Mouse (Mus musculus) intestine, embryonic 16.5 days (tissue): ENCODE measurements at regions not wholly inside any gene's neighbourhood (a gene's known extent, or its start where the extent isn't known, plus 50 kb on each side); places are given as distances from the start of the nearest gene placed in this dataset.

Experiments
- ATAC-seq: fragments of 200-750 bp; cut with Nextera tagmentation; 2 replicates; pipeline ENCODE4 v1.8.0; 2017; ENCODE audit warnings: moderate TSS enrichment, moderate library complexity
- H3K27ac ChIP-seq: fragments of 300-500 bp; sonication (generic); 2 replicates; pipeline ENCODE4 v1.5.1; 2014; ENCODE audit warnings: mild to moderate bottlenecking, low read length
- H3K27me3 ChIP-seq: fragments of 300-500 bp; sonication (generic); replicated peaks from 2 replicates; pipeline ENCODE4 v1.6.1; 2014; ENCODE audit warnings: low read length, control low read depth, mixed read lengths; ENCODE audit not compliant: control insufficient read depth, insufficient read depth
- H3K36me3 ChIP-seq: fragments of 300-500 bp; sonication (generic); 2 replicates; pipeline ENCODE4 v1.6.1; 2014; ENCODE audit warnings: low read length, control low read depth; ENCODE audit not compliant: control insufficient read depth, insufficient read depth
- H3K4me1 ChIP-seq: fragments of 300-500 bp; sonication (generic); 2 replicates; pipeline ENCODE4 v1.6.1; 2014; ENCODE audit warnings: low read length, control low read depth, mixed read lengths; ENCODE audit not compliant: control insufficient read depth, insufficient read depth
- H3K4me2 ChIP-seq: fragments of 300-500 bp; sonication (generic); 2 replicates; pipeline ENCODE4 v1.6.1; 2014; ENCODE audit warnings: low read depth, low read length, control low read depth
- H3K4me3 ChIP-seq: fragments of 300-500 bp; sonication (generic); 2 replicates; pipeline ENCODE4 v1.5.1; 2014; ENCODE audit warnings: mild to moderate bottlenecking, low read length
- H3K9ac ChIP-seq: fragments of 300-500 bp; sonication (generic); 2 replicates; pipeline ENCODE4 v1.6.1; 2014; ENCODE audit warnings: low read depth, low read length
- H3K9me3 ChIP-seq: fragments of 300-500 bp; sonication (generic); 2 replicates; pipeline ENCODE4 v1.6.1; 2016; ENCODE audit warnings: low read length, control low read depth; ENCODE audit not compliant: control insufficient read depth
- WGBS: fragments of 180-500 bp; shearing (Covaris S2); extraction: QIAGEN DNeasy Blood & Tissue Kit; methylation state at CpG from one replicate; pipeline ENCODE4 v1.1.7; 2014; 5-methylcytosine and 5-hydroxymethylcytosine counted together

GRCm38 (mm10) chr4:135046619-135047018 lies 73.8 kb upstream of the Runx3 start:
- Histone ChIP-seq H3K4me1 (no peaks in the 10 kb centered on the region), H3K36me3 (no peaks in the 10 kb centered on the region), H3K4me2 (no peak overlapping the region), H3K27ac (no peak overlapping the region), H3K4me3 (no peak overlapping the region), H3K27me3 (no peaks in the 10 kb centered on the region), H3K9me3 (no peaks in the 10 kb centered on the region), H3K9ac (no peak overlapping the region)
- 74% methylated on average over 7 of the region's 7 CpGs for WGBS
- ATAC-seq = no peak

- no peak overlapping the region for H3K27ac ChIP-seq
- H3K27me3 ChIP-seq = no peaks in the 10 kb centered on the region
- H3K4me3 ChIP-seq = no peak overlapping the region
- no peak overlapping the region for H3K4me2 ChIP-seq
- H3K9me3 ChIP-seq = no peaks in the 10 kb centered on the region
- H3K9ac ChIP-seq = no peak overlapping the region
- ATAC-seq = no peak
- 78% methylated on average over 6 of the region's 6 CpGs for WGBS
- H3K4me1 ChIP-seq = no peaks in the 10 kb centered on the region
- H3K36me3 ChIP-seq = no peaks in the 10 kb centered on the region
Observed at GRCm38 (mm10) chr4:135047251-135047650, 73.2 kb upstream of the Runx3 start.

- Histone ChIP-seq H3K4me3 (no peak overlapping the region), H3K27me3 (no peaks in the 10 kb centered on the region), H3K36me3 (no peaks in the 10 kb centered on the region), H3K9me3 (no peaks in the 10 kb centered on the region), H3K27ac (no peak overlapping the region), H3K4me2 (no peak overlapping the region), H3K4me1 (no peaks in the 10 kb centered on the region), H3K9ac (no peak overlapping the region)
- ATAC-seq = no peak
- 59% methylated on average over 5 of the region's 5 CpGs for WGBS
Observed at GRCm38 (mm10) chr4:135047771-135048170, 72.7 kb upstream of the Runx3 start.

- no peak for ATAC-seq
- no peaks in the 10 kb centered on the region for H3K36me3 ChIP-seq
- WGBS = 54% methylated on average over 10 of the region's 10 CpGs
- H3K4me3 ChIP-seq = no peak overlapping the region
- peaks cover 8% of the 10 kb centered on the region; the same call in 1 of the 2 replicates for H3K4me1 ChIP-seq
- H3K9ac ChIP-seq = no peak overlapping the region
- H3K27ac ChIP-seq = no peak overlapping the region
- peaks cover 7% of the 10 kb centered on the region; the same call in 1 of the 2 replicates for H3K9me3 ChIP-seq
- H3K27me3 ChIP-seq = no peaks in the 10 kb centered on the region
- no peak overlapping the region for H3K4me2 ChIP-seq
Observed at GRCm38 (mm10) chr4:135049924-135050323, 70.5 kb upstream of the Runx3 start.

GRCm38 (mm10) chr4:135051466-135051865 lies 69.0 kb upstream of the Runx3 start:
- H3K36me3 ChIP-seq = no peaks in the 10 kb centered on the region
- ATAC-seq = no peak
- no peaks in the 10 kb centered on the region for H3K27me3 ChIP-seq
- no peak overlapping the region for H3K4me3 ChIP-seq
- H3K9me3 ChIP-seq = peaks cover 7% of the 10 kb centered on the region; the same call in 1 of the 2 replicates
- H3K4me2 ChIP-seq = no peak overlapping the region
- no peak overlapping the region for H3K27ac ChIP-seq
- H3K4me1 ChIP-seq = peaks cover 13% of the 10 kb centered on the region; the same call in 1 of the 2 replicates
- WGBS = 77% methylated on average over 11 of the region's 11 CpGs
- H3K9ac ChIP-seq = no peak overlapping the region

GRCm38 (mm10) chr4:135053585-135053984 lies 66.9 kb upstream of the Runx3 start:
- no peak for ATAC-seq

GRCm38 (mm10) chr4:135054353-135054752 lies 66.1 kb upstream of the Runx3 start:
- no peak overlapping the region for H3K4me3 ChIP-seq
- H3K27me3 ChIP-seq = no peaks in the 10 kb centered on the region

More at GRCm38 (mm10) chr4:135053585-135053984, 66.9 kb upstream of the Runx3 start:
- Histone ChIP-seq H3K4me3 (no peak overlapping the region), H3K27me3 (no peaks in the 10 kb centered on the region), H3K36me3 (no peaks in the 10 kb centered on the region), H3K4me1 (peaks cover 13% of the 10 kb centered on the region; the same call in 1 of the 2 replicates), H3K27ac (no peak overlapping the region), H3K9ac (no peak overlapping the region), H3K4me2 (no peak overlapping the region), H3K9me3 (peaks cover 7% of the 10 kb centered on the region; the same call in 1 of the 2 replicates)
- WGBS = 89% methylated on average over 11 of the region's 11 CpGs

GRCm38 (mm10) chr4:135056371-135056770 lies 64.1 kb upstream of the Runx3 start:
- H3K4me1 ChIP-seq = peaks cover 17% of the 10 kb centered on the region; the same call in 1 of the 2 replicates
- H3K9ac ChIP-seq = no peak overlapping the region
- ATAC-seq = no peak
- H3K27ac ChIP-seq = no peak overlapping the region
- no peak overlapping the region for H3K4me2 ChIP-seq
- H3K36me3 ChIP-seq = no peaks in the 10 kb centered on the region
- H3K4me3 ChIP-seq = no peak overlapping the region
- H3K9me3 ChIP-seq = peaks cover 7% of the 10 kb centered on the region; the same call in 1 of the 2 replicates
- no peaks in the 10 kb centered on the region for H3K27me3 ChIP-seq
- 94% methylated on average over 7 of the region's 7 CpGs for whole genome bisulfite sequencing

More at GRCm38 (mm10) chr4:135054353-135054752, 66.1 kb upstream of the Runx3 start:
- Histone ChIP-seq H3K9ac (no peak overlapping the region), H3K4me2 (no peak overlapping the region), H3K36me3 (no peaks in the 10 kb centered on the region), H3K27ac (no peak overlapping the region), H3K4me1 (peaks cover 13% of the 10 kb centered on the region; the same call in 1 of the 2 replicates), H3K9me3 (peaks cover 7% of the 10 kb centered on the region; the same call in 1 of the 2 replicates)
- ATAC-seq = no peak
- WGBS = 45% methylated on average over 10 of the region's 10 CpGs

GRCm38 (mm10) chr4:135057286-135057685 lies 63.2 kb upstream of the Runx3 start:
- no peaks in the 10 kb centered on the region for H3K27me3 ChIP-seq
- no peak overlapping the region for H3K4me2 ChIP-seq
- 84% methylated on average over 11 of the region's 11 CpGs for WGBS
- H3K4me1 ChIP-seq = peaks cover 17% of the 10 kb centered on the region; the same call in 1 of the 2 replicates
- no peak overlapping the region for H3K27ac ChIP-seq
- no peak overlapping the region for H3K4me3 ChIP-seq
- no peak overlapping the region for H3K9ac ChIP-seq
- no peaks in the 10 kb centered on the region for H3K36me3 ChIP-seq
- ATAC-seq = no peak
- H3K9me3 ChIP-seq = peaks cover 7% of the 10 kb centered on the region; the same call in 1 of the 2 replicates

- H3K9me3 ChIP-seq = no peaks in the 10 kb centered on the region
- ATAC-seq = no peak
- H3K36me3 ChIP-seq = no peaks in the 10 kb centered on the region
- H3K4me3 ChIP-seq = no peak overlapping the region
- H3K27me3 ChIP-seq = no peaks in the 10 kb centered on the region
- WGBS = 84% methylated on average over 4 of the region's 4 CpGs
- H3K27ac ChIP-seq = no peak overlapping the region
- H3K4me2 ChIP-seq = no peak overlapping the region
- H3K9ac ChIP-seq = no peak overlapping the region
- peaks cover 17% of the 10 kb centered on the region; the same call in 1 of the 2 replicates for H3K4me1 ChIP-seq
Observed at GRCm38 (mm10) chr4:135058895-135059294, 61.6 kb upstream of the Runx3 start.
